Comparison of ENCODE assay signal across 12 mouse cellular contexts in the genomic region with DNA sequence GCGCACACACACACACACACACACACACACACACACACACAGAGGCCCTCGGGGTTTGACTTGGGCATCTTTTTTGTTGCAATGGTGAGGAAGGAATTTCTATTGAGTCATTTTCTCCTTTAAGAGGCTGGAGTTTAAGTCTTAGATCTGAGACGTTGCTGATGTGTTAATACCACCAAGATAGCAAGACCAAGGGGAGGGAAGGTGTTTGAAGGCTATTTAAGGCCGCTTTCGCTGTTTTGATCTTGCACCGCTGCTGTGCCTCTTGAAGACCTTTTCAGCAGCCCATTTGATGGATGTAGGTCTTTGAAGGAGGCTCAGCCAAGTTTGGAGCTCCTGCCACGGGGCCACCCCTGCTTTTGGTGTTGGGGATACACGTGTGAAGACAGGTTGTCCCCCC. TPM values are rescaled to one million over a fixed set of nuclear protein-coding genes. Genes with fewer than 3 reads are reported as not detected.
A peak's percentile ranks its signal among the peaks of the same experiment; 100 is the strongest.
DNase-seq lines count a peak whose midpoint lies in the region; ATAC-seq and TF ChIP-seq lines count a peak whose summit lies in the region.
"Had no signal": no experiment of that assay in that cellular context is flagged by ENCODE, and none has a peak within 500 bp of the region (broad histone marks: within the 10 kb centered on the region; RNA-seq: fewer than 3 reads in every experiment).

No protein-coding gene starts in this region.

- ATAC-seq in neural tube, embryonic 11.5 days (ENCODE audit: insufficient read depth, low FRiP score, low TSS enrichment), result no peak
- ATAC-seq in limb, embryonic 15.5 days (ENCODE audit: insufficient number of reproducible peaks, low FRiP score, low TSS enrichment, low read depth), result no peak
- no peak for ATAC-seq in erythroblast, adult 5-6 weeks (replicated peaks; ENCODE audit: low FRiP score, poor library complexity, severe bottlenecking)
- no peak for ATAC-seq in heart, embryonic 12.5 days (ENCODE audit: insufficient number of reproducible peaks, low FRiP score)

- H3K4me3 ChIP-seq in neural tube, embryonic 11.5 days (ENCODE audit: low read depth, low read length), result peak overlapping the region; percentile 8; the same call in 1 of the 2 replicates
- peak overlapping the region; percentile 79 for H3K4me3 ChIP-seq in hindbrain, embryonic 10.5 days
- peak overlapping the region; percentile 73; the same call in 1 of the 2 replicates for H3K4me3 ChIP-seq in limb, embryonic 15.5 days
- H3K4me3 ChIP-seq in small intestine, adult 2 months (ENCODE audit: low read depth, low read length), result 0 out of 2 replicates have a peak overlapping the region, but pooled peaks have one; percentile 7
- no peak overlapping the region for H3K4me3 ChIP-seq in heart, embryonic 12.5 days

- TF ChIP-seq CTCF in small intestine, adult 2 months (IDR thresholded peaks at IDR 0.05; ENCODE audit: extremely low read depth, insufficient read length, insufficient replicate concordance, low read depth, low read length), result no peak

- H3K36me3 ChIP-seq in neural tube, embryonic 11.5 days (ENCODE audit: control insufficient read depth, insufficient read depth, low read length), result peaks cover 20% of the 10 kb centered on the region
- H3K36me3 ChIP-seq in hindbrain, embryonic 10.5 days, result peaks cover 94% of the 10 kb centered on the region
- peaks cover 26% of the 10 kb centered on the region for H3K36me3 ChIP-seq in limb, embryonic 15.5 days
- H3K36me3 ChIP-seq in small intestine, adult 2 months (ENCODE audit: control insufficient read depth, insufficient read depth, low read length), result peaks cover 45% of the 10 kb centered on the region
- peaks cover 17% of the 10 kb centered on the region for H3K36me3 ChIP-seq in heart, embryonic 12.5 days

- H3K9ac ChIP-seq in neural tube, embryonic 11.5 days (ENCODE audit: low read length), result no peak overlapping the region; the same call in 1 of the 2 replicates
- no peak overlapping the region for H3K9ac ChIP-seq in limb, embryonic 15.5 days
- H3K9ac ChIP-seq in heart, embryonic 12.5 days, result no peak overlapping the region

- no peaks in the 10 kb centered on the region for H3K27me3 ChIP-seq in neural tube, embryonic 11.5 days (ENCODE audit: control insufficient read depth, insufficient read depth, low read length)
- H3K27me3 ChIP-seq in hindbrain, embryonic 10.5 days (ENCODE audit: insufficient read depth, poor library complexity, severe bottlenecking), result peaks cover 6% of the 10 kb centered on the region; the same call in 1 of the 2 replicates
- H3K27me3 ChIP-seq in limb, embryonic 15.5 days, result no peaks in the 10 kb centered on the region
- H3K27me3 ChIP-seq in small intestine, adult 2 months (ENCODE audit: control insufficient read depth, insufficient read depth, low read length), result no peaks in the 10 kb centered on the region
- H3K27me3 ChIP-seq in heart, embryonic 12.5 days (replicated peaks), result peaks cover 12% of the 10 kb centered on the region; the same call in 1 of the 2 replicates

- no peak for DNase-seq in neural tube, embryonic 11.5 days (ENCODE audit: low spot score)
- DNase-seq in neural tube, embryonic 10.5 days (ENCODE audit: extremely low spot score, low spot score), result no peak
- no peak for DNase-seq in hindbrain, embryonic 10.5 days (ENCODE audit: low spot score)
- DNase-seq in cerebellum, adult 11-12 months, result no peak
- DNase-seq: cerebellum, adult 9-11 months; gastrocnemius, postnatal 10 days; kidney, postnatal 10 days; right cerebral cortex, postnatal 14 days had no signal

- H3K4me2 ChIP-seq in neural tube, embryonic 11.5 days (ENCODE audit: low read depth), result peak overlapping the region; percentile 86
- H3K4me2 ChIP-seq in limb, embryonic 15.5 days, result peak overlapping the region; percentile 50
- no peak overlapping the region for H3K4me2 ChIP-seq in heart, embryonic 12.5 days

- peaks cover 66% of the 10 kb centered on the region for H3K4me1 ChIP-seq in neural tube, embryonic 11.5 days (ENCODE audit: control insufficient read depth, insufficient read depth, low read length)
- peaks cover 96% of the 10 kb centered on the region for H3K4me1 ChIP-seq in hindbrain, embryonic 10.5 days (replicated peaks)
- H3K4me1 ChIP-seq in limb, embryonic 15.5 days, result peaks cover 78% of the 10 kb centered on the region
- peaks cover 25% of the 10 kb centered on the region for H3K4me1 ChIP-seq in small intestine, adult 2 months (ENCODE audit: control insufficient read depth, insufficient read depth, insufficient read length, low read length)
- peaks cover 70% of the 10 kb centered on the region for H3K4me1 ChIP-seq in heart, embryonic 12.5 days (replicated peaks)

- 29% methylated on average over 8 of the region's 8 CpGs for WGBS in neural tube, embryonic 11.5 days
- WGBS in hindbrain, embryonic 10.5 days, result 25% methylated on average over 8 of the region's 8 CpGs
- WGBS in limb, embryonic 15.5 days, result 37% methylated on average over 8 of the region's 8 CpGs
- 27% methylated on average over 8 of the region's 8 CpGs for WGBS in small intestine, adult 2 months
- 25% methylated on average over 8 of the region's 8 CpGs for whole genome bisulfite sequencing in heart, embryonic 12.5 days

- no peak for TF ChIP-seq POLR2A in small intestine, adult 2 months (IDR thresholded peaks at IDR 0.05; ENCODE audit: low read depth, low read length)

- H3K27ac ChIP-seq in neural tube, embryonic 11.5 days (ENCODE audit: low read depth, low read length), result no peak overlapping the region
- H3K27ac ChIP-seq in hindbrain, embryonic 10.5 days, result peak overlapping the region; percentile 85
- peak overlapping the region; percentile 18; the same call in 1 of the 2 replicates for H3K27ac ChIP-seq in limb, embryonic 15.5 days
- no peak overlapping the region for H3K27ac ChIP-seq in small intestine, adult 2 months (ENCODE audit: insufficient read depth, low read depth, low read length)
- H3K27ac ChIP-seq in heart, embryonic 12.5 days (ENCODE audit: poor library complexity, severe bottlenecking), result no peak overlapping the region

- H3K9me3 ChIP-seq in neural tube, embryonic 11.5 days (ENCODE audit: control insufficient read depth, low read length), result no peaks in the 10 kb centered on the region
- H3K9me3 ChIP-seq in hindbrain, embryonic 10.5 days, result 0 out of 2 replicates have a peak, but pooled peaks cover 6% of the 10 kb centered on the region
- no peaks in the 10 kb centered on the region for H3K9me3 ChIP-seq in limb, embryonic 15.5 days
- no peaks in the 10 kb centered on the region for H3K9me3 ChIP-seq in heart, embryonic 12.5 days (replicated peaks)

RNA-seq across cellular contexts. Expression of a gene that starts 7.9 kb away (rescaled TPM):
- 16.4 and 21.2 TPM in 2 replicates for polyA plus RNA-seq in neural tube, embryonic 11.5 days (2014; fragmentation: Nextera tagmentation; extraction: Ambion mirVana)
- polyA plus RNA-seq in hindbrain, embryonic 10.5 days (2016; fragmentation: Nextera tagmentation; extraction: Ambion mirVana), result 18.0 and 19.8 TPM in 2 replicates
- 15.8 and 20.3 TPM in 2 replicates for polyA plus RNA-seq in limb, embryonic 15.5 days (2015; fragmentation: Nextera tagmentation; extraction: Ambion mirVana)
- polyA plus RNA-seq in small intestine, adult 2 months (2012; rRNA removed), result 12.0 and 48.5 TPM in 2 replicates
- total RNA-seq in erythroblast, adult 5-6 weeks (2015; ENCODE audit: low replicate concordance), result 0.42 TPM in 1 of 2 replicates, not detected in the other
- 0.51 and 0.84 TPM in 2 replicates for total RNA-seq in erythroblast, adult 5-6 weeks (2017; ENCODE audit: low replicate concordance)
- 2.1 and 2.4 TPM in 2 replicates for polyA plus RNA-seq in heart, embryonic 12.5 days (2016; fragmentation: Nextera tagmentation; extraction: Ambion mirVana)

Comparison
In these comparisons a context has a peak if more than half of its experiments do, and no peak if none do; other contexts are left out.
1. H3K27ac ChIP-seq: peak in hindbrain, embryonic 10.5 days (single experiment) and limb, embryonic 15.5 days (single experiment); none in neural tube, embryonic 11.5 days (single experiment), small intestine, adult 2 months (single experiment) and heart, embryonic 12.5 days (single experiment).